Mouse (Mus musculus) heart, postnatal 36 days (tissue): ENCODE data around the gene Foxd1. TPM values are rescaled to one million over a fixed set of nuclear protein-coding genes. Genes with fewer than 3 reads are reported as not detected.

ENCODE experiments used
- DNase-seq, 2 experiments: peaks; one replicate each; pipeline ENCODE4 v3.0.0; 2021 to 2022
- intact Hi-C: fragments of 180-260 bp; cut with DNase I; formaldehyde crosslinking; loops from one replicate; pipeline ENCODE4 v1.15.1; 2025
- total RNA-seq, 2 experiments: library from RNA; stranded (reverse); gene quantifications; 2 replicates each; pipeline ENCODE4 v1.2.3; 2021

Gene Foxd1
- total RNA-seq, 2 experiments from 2014 or later, result 0.05 to 0.08 TPM

GRCm38 (mm10) chr13:98377746-98378145 is 23.7 kb downstream of the Foxd1 start:
- intact Hi-C loops, result no loop called here
- no peak for DNase-seq

GRCm38 (mm10) chr13:98382751-98383150 is 28.7 kb downstream of the Foxd1 start:
- DNase-seq, result no peak
- intact Hi-C loops, result no loop called here

GRCm38 (mm10) chr13:98383911-98384498 is 30.0 kb downstream of the Foxd1 start:
- no peak for DNase-seq

GRCm38 (mm10) chr13:98385877-98386276 is 31.8 kb downstream of the Foxd1 start:
- DNase-seq, result no peak
- intact Hi-C loops, result no loop called here

More at GRCm38 (mm10) chr13:98383911-98384498, 30.0 kb downstream of the Foxd1 start:
- intact Hi-C loops, result no loop called here

- DNase-seq, result no peak
- intact Hi-C loops, result no loop called here
Observed at GRCm38 (mm10) chr13:98389092-98389491, 35.0 kb downstream of the Foxd1 start.

GRCm38 (mm10) chr13:98390363-98390762 is 36.3 kb downstream of the Foxd1 start:
- intact Hi-C loops, result no loop called here
- DNase-seq, result no peak

- intact Hi-C loops, result no loop called here
- peak; percentile 8 to 24 for DNase-seq
Observed at GRCm38 (mm10) chr13:98390771-98391634, 37.0 kb downstream of the Foxd1 start.

- DNase-seq, result no peak
- intact Hi-C loops, result no loop called here
Observed at GRCm38 (mm10) chr13:98391635-98391990, 37.6 kb downstream of the Foxd1 start.

GRCm38 (mm10) chr13:98392031-98392430 is 38.0 kb downstream of the Foxd1 start:
- intact Hi-C loops, result no loop called here
- no peak for DNase-seq

- no peak for DNase-seq
Observed at GRCm38 (mm10) chr13:98393356-98394070, 39.5 kb downstream of the Foxd1 start.

More at GRCm38 (mm10) chr13:98393356-98394070, 39.5 kb downstream of the Foxd1 start:
- intact Hi-C loops, result no loop called here

Other genes starting within 250 kb of the Foxd1 start
- 1 to 10 TPM; 4.5 to 4.9 TPM for gene Arhgef28, start 147.8 kb upstream of the Foxd1 start, total RNA-seq
- 1 to 10 TPM; 5.2 to 6.6 TPM for gene Utp15, start 91.2 kb upstream of the Foxd1 start, total RNA-seq
- gene Ankra2, start 91.2 kb upstream of the Foxd1 start, total RNA-seq, result 10 to 100 TPM; 36.4 to 39.9 TPM
- not detected for gene Gm21976, start 74.4 kb upstream of the Foxd1 start, total RNA-seq
- gene Btf3, start 37.2 kb upstream of the Foxd1 start, total RNA-seq, result 100 to 1,000 TPM; 212 to 214 TPM
- gene Gm10320, start 137.8 kb downstream of the Foxd1 start, total RNA-seq, result not detected